Mouse (Mus musculus): Measurements from ENCODE around the gene Fam173a.

Fam173a gene
- long read RNA-seq, experiment 1, transcript Fam173a-205 (3 exons, 1,886 nt): minor isoform, 10 of 103 reads
- long read RNA-seq, experiment 1, transcript Fam173a-201 (5 exons, 1,321 nt): major isoform, 81 of 103 reads
- long read RNA-seq, experiment 1, transcript Fam173a-202 (4 exons, 1,267 nt): minor isoform, 8 of 103 reads
- long read RNA-seq, experiment 1, partial matches to known transcripts: 0 of 103 reads
- long read RNA-seq, experiment 1, other reads (novel, unspliced or antisense): 2 of 103 reads
- long read RNA-seq, experiment 2, transcript Fam173a-202 (4 exons, 1,267 nt): minor isoform, 8 of 124 reads
- long read RNA-seq, experiment 2, transcript Fam173a-201 (5 exons, 1,321 nt): major isoform, 100 of 124 reads
- long read RNA-seq, experiment 2, transcript Fam173a-205 (3 exons, 1,886 nt): minor isoform, 10 of 124 reads
- long read RNA-seq, experiment 2, partial matches to known transcripts: 2 of 124 reads
- long read RNA-seq, experiment 2, other reads (novel, unspliced or antisense): 4 of 124 reads

DNA sequence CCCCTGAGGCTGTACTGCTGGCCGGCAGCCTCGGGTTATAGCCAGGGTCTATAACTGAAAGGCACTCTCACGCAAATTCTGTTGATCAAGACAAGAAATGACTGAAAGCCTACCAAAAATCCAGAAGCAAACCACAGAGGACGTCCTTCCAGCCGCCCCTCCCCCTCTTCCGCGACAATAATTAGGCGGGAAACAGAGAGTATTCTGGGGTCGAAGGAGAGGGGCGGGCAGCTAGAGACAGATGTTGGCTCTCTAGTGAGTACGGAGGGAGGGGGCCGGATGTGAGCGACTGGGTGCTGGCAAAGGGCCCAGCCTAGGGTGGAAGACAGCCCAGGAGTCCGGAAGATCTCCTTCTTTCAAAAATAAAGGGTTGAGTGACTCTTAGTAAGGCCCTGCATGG is at the start of gene Fam173a:
Fam173a (minus strand) TSS at position 287 of the 400 bp plus-strand sequence.
- intact Hi-C loops (cut with DNase I): loop anchor here (10.0 kb wide), 1 partner anchor 218 kb away; the partner anchor contains the start of genes Lmf1 and Sox8

DNA sequence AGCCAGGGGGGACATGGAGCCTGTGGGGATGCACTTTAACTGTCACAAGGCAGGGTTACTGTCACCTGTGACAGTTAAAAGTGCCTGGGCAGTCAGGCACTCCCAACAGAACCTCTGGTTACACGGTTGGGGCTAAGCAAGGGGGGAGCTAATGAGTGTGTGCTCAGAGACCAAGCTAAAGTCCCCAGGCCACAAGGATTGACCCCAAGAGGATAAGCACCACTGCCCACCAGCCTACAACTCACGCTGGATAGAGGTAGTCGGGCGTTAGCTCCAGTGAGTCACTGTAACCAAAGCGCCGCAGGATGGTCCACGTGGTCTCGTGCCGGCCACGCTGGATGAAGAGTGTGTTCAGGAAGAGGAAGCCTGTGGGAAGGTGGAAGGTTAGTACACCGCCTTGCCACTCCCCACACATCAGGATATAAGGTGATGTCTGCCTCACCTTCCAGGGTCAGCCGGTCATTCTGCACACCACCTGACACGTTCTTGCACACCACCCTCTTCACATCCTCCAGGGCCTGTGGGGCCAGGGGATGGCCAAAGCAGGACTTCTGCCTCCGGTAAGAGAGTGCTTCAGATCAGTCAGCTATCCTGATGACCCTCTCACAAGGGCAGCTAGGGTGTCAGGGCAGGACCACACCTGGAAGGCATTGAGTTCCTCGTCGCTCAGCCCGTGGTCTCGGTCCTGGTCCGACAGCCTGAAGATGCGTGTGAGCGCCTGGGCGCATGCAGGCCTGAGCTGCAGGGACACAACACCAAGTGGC is 48.6 kb upstream of the Fam173a start, which contains the start of gene Gm20683:
Gm20683 (minus strand) TSS at position 647 of the 764 bp plus-strand sequence.
- intact Hi-C loops (cut with DNase I): no loop called here

GRCm38 (mm10) chr17:25840519-25840918 is 47.8 kb upstream of the Fam173a start:
- intact Hi-C loops (cut with DNase I): no loop called here

DNA sequence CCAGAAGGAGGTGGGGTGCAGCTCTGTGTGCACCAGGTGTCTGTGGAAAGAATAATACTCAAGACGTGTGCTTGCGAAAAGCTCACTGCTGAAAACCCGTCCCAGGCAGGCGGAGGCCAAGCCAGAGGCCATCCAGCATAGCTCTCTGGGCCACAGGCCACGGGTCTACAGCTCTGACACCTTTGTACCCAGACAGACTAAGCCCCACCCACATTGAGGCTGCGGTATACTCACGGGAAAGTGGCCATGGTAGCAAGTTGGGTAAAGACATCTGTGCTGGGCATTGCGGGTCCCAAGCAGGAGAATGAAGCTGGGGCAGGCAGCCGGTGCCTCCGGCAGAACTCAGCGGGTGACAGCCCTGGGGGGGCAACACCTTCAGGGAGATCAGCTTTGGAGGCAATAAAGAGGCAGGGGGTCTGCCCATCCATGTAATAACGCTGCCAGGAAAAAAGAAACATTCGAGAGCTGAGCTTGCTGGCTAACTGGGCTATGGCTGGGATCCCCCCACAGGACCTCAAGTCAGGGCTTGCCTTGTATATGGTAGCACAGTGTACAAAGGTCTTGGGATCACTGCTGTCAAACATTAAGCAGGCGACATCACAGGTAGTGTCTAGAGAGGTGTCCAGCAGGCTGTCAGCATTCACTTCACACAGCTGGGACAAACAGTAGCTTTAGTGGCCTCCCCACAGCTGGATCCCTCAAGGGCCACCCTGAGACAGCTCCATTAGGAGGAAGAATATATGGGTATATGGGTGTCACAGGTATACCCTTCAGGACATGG is 46.9 kb upstream of the Fam173a start:
- intact Hi-C loops (cut with DNase I): no loop called here

DNA sequence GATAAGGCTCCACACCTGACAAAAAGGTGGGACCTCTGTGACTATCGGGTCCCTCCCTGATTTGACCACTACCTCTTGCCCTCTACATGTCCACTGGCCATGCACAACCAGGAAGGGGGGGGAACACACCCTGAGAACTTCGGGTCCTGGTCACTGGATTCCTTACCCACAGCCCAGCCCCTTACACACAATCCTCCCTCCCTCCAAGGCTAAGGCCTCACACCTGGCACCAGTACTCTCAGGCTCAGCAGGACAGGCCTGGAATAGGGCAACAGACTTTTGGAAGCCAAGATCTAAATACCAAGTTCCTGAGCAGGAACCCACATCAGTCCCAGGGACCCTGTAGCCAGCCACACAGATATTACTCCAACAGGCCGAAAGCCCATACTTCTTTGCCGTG is 46.2 kb upstream of the Fam173a start:
- intact Hi-C loops (cut with DNase I): no loop called here

GRCm38 (mm10) chr17:25837533-25837932 is 44.8 kb upstream of the Fam173a start:
- intact Hi-C loops (cut with DNase I): loop anchor here (2.0 kb wide), 1 partner anchor 29 kb away; no protein-coding TSS in a partner anchor

GRCm38 (mm10) chr17:25837076-25837410 is 44.3 kb upstream of the Fam173a start, which contains the start of gene Rhbdl1:
Gene Rhbdl1, minus strand, starts transcription at chr17:25837295.
- intact Hi-C loops (cut with DNase I): loop anchor here (2.0 kb wide), 1 partner anchor 30 kb away; no protein-coding TSS in a partner anchor

GRCm38 (mm10) chr17:25836397-25837075 is 43.8 kb upstream of the Fam173a start:
- intact Hi-C loops (cut with DNase I): loop anchor here (2.0 kb wide), 1 partner anchor 30 kb away; no protein-coding TSS in a partner anchor

GRCm38 (mm10) chr17:25835816-25836215 is 43.1 kb upstream of the Fam173a start:
- intact Hi-C loops (cut with DNase I): loop anchor here (2.0 kb wide), 1 partner anchor 31 kb away; no protein-coding TSS in a partner anchor

DNA sequence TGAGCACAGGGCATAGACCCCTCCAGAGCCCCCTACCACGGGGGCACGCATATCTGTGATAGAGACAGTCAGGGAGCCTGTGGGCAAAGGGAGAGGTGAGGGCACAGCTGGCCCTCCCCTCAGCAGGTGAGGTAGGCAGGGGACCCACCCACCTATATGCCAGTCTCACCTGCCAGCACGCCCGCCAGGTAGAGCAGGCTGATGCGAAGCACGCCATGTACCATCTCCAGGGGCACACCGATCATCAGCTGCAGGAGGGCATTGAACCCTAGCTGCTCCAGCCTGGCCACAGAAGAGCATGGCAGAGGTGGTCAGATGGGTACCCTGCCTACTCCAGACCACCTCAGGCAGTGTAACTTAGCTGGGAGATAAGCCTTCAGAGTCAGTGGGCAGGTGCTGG is 42.6 kb upstream of the Fam173a start:
- intact Hi-C loops (cut with DNase I): no loop called here

GRCm38 (mm10) chr17:25834595-25835222 is 42.0 kb upstream of the Fam173a start:
- intact Hi-C loops (cut with DNase I): no loop called here

DNA sequence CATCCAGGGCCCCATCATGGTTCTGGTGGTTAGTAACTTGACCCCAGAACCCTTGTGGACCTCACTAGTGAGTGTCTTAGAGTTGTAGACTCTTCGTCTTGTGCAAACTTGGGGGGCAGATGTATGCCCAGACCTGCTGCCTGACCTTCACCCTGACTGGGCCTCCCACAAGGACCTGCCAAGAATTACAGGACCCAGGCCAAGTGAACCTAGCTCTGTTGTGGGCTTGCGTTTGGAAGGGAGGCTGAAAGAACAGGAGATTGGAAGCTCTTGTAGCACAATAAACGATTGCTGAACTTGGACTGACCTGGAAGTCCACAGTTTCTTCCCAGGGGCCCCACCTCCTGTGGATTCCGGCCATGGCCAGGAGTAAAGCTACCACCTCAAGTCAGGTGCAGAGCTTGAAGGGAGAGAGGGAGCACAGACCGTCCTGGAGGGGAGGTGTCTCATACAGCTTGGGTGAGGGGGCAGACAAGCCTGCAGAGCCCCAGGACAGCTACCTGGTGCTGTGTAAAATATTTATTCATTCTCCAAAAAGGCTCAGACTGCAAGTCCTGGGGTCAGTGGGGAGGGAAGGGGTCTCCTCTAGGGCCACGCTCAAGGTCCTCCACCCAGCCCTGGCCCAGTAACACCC is 41.4 kb upstream of the Fam173a start:
- intact Hi-C loops (cut with DNase I): no loop called here

DNA sequence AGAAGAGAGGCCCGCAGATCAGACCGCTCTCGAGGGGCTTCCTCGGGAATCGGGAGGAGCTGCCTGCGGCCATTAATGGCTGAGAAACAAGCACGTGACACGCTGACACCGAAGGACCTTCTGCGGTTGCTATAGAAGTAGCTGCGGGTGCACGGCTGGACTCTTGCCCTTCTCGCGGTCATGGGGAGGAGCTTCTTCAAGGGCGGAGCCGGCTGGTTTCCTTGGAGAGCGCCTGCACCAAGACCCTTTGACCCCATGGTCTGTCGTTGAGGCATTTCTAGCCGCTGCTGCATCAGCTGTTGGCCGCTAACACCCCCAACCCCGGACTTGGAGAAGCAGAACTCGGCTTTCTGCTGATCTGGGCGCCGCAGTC is 40.6 kb upstream of the Fam173a start, which contains the start of gene Stub1:
Stub1 (minus strand) TSS at position 114 of the 373 bp plus-strand sequence.
- intact Hi-C loops (cut with DNase I): no loop called here

- intact Hi-C loops (cut with DNase I): no loop called here
Observed at GRCm38 (mm10) chr17:25832436-25833290, 40.0 kb upstream of the Fam173a start.

DNA sequence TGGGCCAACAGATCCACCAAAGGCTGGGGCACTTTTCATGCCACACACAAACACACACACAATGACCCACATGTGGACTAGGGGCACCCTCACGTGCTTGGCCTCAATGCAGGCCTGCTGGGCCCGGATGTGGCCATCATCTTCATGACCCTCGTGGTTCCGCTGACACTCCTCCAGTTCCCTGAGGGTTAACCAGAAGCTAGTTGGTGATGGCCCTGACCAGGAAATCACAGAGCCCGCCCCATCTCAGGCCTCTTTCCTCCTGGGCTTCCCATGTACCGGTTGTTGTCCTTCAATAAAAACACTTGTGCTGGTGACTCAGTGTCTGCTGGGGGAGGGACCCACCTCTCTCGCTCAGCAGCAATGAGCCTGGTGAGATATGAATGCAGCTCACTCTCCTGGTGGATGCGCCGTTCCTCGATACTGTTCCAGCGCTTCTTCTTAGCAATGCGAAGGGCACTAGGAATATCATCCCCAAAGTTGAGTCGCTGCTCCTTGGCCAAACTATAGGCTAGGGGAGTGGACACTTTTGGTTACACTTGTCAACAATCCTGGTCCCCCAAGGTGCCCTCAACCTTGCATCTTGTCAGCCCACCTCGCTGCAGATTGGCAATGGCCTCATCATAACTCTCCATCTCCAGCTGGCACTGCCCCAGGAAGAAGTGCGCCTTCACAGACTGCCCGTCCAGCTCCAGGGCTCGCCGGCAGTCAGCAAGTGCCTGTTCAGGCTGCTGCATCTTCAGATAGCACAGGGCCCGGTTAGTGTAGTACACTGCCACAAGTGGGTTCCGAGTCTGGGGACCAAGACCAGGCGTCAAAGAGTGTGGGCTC is 39.0 kb upstream of the Fam173a start:
- intact Hi-C loops (cut with DNase I): no loop called here

DNA sequence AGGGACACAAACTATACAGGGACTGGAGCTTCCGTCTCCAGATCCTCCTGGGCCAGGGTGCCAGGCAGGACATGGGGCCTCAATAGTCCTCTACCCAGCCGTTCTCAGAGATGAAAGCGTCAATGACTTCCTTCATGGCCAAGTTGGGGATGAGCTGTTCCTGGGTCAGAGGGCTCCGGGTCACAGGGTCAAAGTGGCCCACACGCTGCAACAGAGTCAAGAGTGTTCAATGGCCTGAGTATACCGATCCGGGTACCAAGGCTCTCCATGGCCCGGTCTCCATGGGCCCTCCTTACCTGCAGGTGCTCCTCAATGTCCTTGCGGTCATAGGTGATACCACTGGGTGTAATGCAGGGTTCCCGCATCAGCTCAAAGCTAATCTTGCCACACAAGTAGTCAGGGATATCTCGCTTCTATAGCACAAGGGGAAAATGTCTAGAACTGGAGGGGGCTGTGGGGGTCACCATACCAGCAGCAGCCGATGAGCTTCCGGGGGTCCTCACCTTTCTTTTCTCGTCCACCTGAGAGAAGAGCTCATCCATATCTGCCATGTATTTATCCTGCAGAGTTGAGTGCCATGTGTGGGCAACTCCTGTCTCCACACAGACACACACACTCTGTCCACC is 38.2 kb upstream of the Fam173a start:
- intact Hi-C loops (cut with DNase I): no loop called here

DNA sequence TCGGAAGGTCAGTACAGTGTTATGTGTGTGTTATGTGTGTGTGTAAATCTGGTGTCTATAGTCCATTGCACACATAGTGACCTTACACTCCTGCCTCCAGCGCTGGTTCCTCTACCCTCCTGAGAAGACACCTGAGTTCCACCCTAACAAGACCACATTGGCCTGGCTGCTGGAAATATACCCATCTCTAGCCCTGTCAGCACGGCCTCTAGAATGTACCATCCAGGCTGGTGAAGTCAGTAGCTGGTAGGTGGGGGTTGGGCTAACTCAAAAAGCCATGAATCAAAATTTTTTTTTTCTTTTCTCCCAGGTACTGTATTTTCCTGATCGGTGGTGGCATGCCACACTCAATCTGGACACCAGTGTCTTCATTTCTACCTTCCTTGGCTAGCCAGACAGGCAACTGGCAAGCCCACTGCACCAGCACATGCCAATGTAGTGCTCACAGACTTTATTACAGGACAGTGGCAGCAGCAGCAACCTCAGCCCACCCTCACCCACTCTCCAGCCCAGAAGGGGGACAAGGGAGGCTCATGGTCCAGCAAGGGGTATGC is 37.6 kb upstream of the Fam173a start:
- intact Hi-C loops (cut with DNase I): no loop called here

Data from adrenal gland (tissue).